Mouse (Mus musculus) left cerebral cortex, postnatal 25 days (tissue): ENCODE measurements around the gene Cebpz. TPM values are rescaled to one million over a fixed set of nuclear protein-coding genes. Genes with fewer than 3 reads are reported as not detected.

ENCODE experiments used
- DNase-seq, 2 experiments: peaks; one replicate each; pipeline ENCODE4 v3.0.0; 2022; ENCODE audit warnings: low spot score in 2 of 2, mixed read lengths in 1 of 2
- intact Hi-C: fragments of 180-260 bp; cut with DNase I; formaldehyde crosslinking; loops from one replicate; pipeline ENCODE4 v1.15.1; 2025
- total RNA-seq, 2 experiments: library from RNA; stranded (reverse); gene quantifications; 2 replicates each; pipeline ENCODE4 v1.2.3; 2021

The Cebpz gene
- 10 to 100 TPM; 30.1 to 31.9 TPM for total RNA-seq

DNA sequence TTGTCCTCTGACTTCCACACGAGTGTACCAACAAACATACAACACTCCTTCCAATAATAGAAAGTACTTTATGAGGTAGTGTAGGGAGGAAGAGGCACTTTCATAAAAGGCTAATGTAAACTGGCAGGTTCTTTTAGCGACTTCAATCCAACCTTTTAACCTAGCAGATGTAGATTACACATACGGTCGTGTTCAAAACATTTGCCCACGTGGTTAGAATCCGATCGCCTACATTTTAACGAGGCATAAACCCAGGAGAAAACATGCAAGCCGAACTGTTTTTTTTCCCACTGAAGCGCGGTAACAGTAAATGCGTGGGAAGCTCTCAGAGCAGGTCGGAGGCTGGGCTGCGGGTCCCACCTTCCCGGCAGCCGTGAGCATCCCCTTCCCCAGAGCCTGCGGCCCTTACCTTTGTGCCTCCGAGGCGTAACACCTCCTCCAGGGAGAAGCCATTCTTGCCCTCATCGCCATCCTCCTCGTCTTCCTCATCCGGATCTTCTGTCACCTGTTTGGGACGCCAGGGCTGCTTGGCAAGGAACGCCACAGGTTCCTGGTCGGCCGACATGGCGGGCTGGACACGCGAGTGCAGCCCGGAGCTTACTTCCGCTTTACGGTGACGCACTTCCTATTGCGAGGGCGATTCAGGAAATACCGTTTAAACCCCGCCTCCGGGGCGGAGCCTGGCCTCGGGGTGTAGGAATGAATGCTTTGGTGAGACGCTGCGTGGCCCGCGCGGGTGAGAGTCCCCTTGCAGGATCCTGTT is at the start of gene Cebpz, which contains the start of gene Ndufaf7:
TSS of gene Cebpz (minus strand) at position 601 of the 763 bp plus-strand sequence.
TSS of gene Ndufaf7 (plus strand) at position 671 of the 763 bp plus-strand sequence.
- DNase-seq, result peak; percentile 95 to 99
- intact Hi-C loops, result loop anchor here (5.0 kb wide), 1 partner anchor 99 kb away; the partner anchor contains the start of genes Gpatch11 and Heatr5b

DNA sequence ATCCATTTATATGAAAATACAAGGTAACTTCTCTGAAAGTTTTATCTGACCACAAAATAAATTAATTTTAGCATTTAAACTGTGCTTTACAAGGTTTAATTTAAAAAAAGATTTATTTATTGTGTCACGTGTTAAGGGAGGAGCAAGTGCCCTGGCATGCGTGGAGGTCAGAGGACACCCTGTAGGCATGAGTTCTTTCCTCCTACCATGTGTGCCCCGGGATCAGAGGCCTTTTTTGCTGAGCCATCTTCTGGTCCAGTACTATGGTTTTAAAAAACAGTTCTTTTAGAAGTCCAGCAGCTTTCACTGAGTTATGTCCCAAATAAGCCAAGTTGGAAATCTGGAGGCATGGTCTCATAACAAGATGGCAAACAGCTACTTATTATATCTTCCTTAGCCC is 46.9 kb upstream of the Cebpz start:
- no peak for DNase-seq

GRCm38 (mm10) chr17:78983166-78983565 is 46.3 kb upstream of the Cebpz start:
- DNase-seq, result no peak
- intact Hi-C loops, result loop anchor here (10.0 kb wide), 1 partner anchor 602 kb away; no protein-coding TSS in a partner anchor

More for the DNA sequence above, 46.9 kb upstream of the Cebpz start:
- intact Hi-C loops, result loop anchor here (10.0 kb wide), 1 partner anchor 601 kb away; no protein-coding TSS in a partner anchor

DNA sequence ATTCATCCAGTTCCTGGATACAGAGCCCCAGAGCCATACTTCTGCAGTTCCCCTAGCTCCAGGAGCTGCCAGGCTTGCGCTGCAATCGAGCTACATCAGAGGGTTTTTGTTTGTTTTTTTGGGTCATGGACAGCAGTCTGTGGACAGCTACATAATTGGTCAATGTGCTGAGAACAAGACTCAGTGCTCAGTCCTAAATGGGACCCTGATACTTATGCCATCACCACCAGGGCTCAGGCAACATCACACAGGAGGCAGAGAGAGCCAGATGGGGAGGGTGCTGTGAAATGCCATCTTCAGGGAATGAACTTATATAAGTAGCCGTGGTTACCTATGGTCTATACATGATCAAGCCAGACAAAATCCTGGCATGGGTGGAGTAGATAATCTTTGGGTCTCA is 31.6 kb upstream of the Cebpz start:
- intact Hi-C loops, result no loop called here
- DNase-seq, result no peak

- DNase-seq, result no peak
- intact Hi-C loops, result no loop called here
Observed at GRCm38 (mm10) chr17:78966092-78966883, 29.4 kb upstream of the Cebpz start.

DNA sequence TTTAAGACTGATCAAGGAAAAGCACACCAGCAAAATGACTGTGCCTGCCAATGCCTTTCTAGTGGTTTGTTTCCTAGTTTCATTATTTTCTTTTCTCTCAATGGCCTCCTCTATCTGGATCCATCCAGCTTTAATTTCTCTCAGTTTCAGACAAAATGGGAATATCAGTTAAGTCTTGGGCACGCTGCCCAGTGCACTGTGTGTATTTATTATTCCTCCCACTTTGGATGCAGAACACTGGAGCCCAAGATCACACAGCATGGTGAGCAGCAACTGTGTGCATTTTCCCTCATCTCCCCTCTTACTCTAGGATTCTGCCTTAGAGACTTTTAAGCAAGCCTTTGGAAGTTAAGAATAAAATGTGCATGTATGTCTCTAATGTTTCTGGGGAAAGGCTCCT is 27.5 kb upstream of the Cebpz start:
- intact Hi-C loops, result no loop called here
- peak in 1 of 2 experiments; percentile 41 for DNase-seq

GRCm38 (mm10) chr17:78959473-78959872 is 22.6 kb upstream of the Cebpz start:
- intact Hi-C loops, result no loop called here
- DNase-seq, result no peak

DNA sequence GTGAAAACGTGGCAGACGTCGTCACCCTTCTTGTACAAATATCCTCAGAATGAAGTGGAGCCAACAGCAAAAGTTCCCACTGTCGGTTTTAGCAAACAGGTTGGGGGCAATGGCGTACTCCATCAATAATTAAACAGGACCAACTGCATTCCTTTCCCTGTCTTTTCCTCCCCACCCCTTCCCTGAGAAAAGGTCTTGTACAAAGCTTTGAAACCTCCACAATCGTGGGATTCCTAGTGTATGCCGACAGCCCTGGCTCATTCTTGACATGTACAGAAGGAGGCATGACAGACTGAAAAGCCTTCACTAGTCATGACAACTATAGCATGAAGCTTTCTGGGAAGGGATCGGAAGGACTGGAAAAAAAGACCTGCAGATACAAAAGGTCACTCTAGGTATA is 16.4 kb upstream of the Cebpz start:
- intact Hi-C loops, result no loop called here
- no peak for DNase-seq

DNA sequence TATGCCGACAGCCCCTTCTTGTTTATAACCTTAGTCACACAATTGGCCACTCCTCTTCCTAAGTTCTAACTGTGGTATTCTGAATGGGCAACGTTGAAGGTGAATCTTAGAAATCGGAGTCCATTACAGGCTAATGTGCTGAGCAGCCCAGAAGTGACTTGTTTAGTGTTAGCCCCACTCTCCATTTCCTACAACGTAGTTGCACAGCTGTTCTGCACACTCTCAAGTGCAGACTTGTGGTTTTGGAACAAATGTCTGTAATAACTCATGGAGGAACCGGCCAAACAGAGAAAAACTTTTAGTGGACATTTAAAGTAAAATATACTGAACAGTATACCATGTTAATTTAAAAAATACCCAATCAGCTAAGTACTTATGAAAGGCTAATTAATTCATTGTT is 15.2 kb upstream of the Cebpz start:
- intact Hi-C loops, result no loop called here
- no peak for DNase-seq

- DNase-seq, result no peak
- intact Hi-C loops, result no loop called here
Observed at GRCm38 (mm10) chr17:78951225-78951624, 14.4 kb upstream of the Cebpz start.

DNA sequence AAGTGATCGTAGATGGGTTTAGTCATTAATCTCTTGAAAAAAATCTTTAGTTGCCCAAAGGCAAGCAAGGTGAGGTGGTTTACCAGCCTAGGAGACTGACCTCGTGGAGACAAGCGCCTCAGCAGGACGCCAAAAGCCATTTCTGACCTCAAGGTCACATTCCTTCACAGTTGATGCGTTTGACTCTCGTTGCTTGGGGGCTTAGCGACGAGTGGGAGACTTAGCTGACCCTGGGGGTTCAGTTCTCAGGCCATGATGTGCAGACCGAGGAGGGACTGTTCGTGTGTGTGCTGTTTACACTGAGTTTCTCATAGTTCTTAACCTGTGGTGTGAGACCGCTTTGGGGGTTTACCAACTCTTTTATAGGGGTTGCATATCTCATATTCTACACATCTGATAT is 5.7 kb upstream of the Cebpz start:
- no peak for DNase-seq

GRCm38 (mm10) chr17:78938927-78939326 is 2.1 kb upstream of the Cebpz start:
- intact Hi-C loops, result loop anchor here (5.0 kb wide), 1 partner anchor 102 kb away; the partner anchor contains the start of genes Gpatch11 and Heatr5b
- no peak for DNase-seq

More for the DNA sequence above, 5.7 kb upstream of the Cebpz start:
- intact Hi-C loops, result loop anchor here (10.0 kb wide), 1 partner anchor 288 kb away; no protein-coding TSS in a partner anchor

DNA sequence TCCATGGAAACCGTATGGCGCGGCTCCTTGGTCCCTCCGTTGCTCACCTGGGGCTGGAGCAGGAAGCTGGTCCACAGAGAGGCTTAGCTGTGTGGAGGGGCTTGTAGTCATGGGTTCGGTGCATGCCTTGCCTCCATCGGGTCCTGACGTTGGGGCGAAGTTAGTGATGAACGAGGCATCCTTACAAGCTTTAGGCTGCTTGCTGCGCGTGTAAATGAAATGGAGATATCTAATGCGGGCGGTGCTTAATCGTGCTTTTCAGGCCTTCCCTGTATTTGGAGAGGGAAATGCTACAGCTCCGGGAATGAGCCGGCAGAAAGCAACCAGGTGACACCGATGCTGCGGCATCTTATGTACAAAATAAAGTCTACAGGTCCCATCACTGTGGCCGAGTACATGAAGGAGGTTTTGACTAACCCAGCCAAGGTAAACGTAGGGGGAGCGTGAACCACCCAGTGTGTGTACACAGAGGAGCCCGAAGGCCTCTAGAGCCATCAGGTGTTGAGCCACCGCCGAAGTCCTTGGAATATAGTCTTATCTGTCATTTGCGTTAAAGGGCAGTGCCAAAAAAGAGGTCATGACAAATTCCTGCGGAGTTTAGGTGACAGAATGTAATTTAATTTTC is 475 bp upstream of the Cebpz start:
- no peak for DNase-seq
- intact Hi-C loops, result loop anchor here (5.0 kb wide), 1 partner anchor 100 kb away; the partner anchor contains the start of genes Gpatch11 and Heatr5b

GRCm38 (mm10) chr17:78935857-78936256 is 1.0 kb downstream of the Cebpz start:
- DNase-seq, result no peak
- intact Hi-C loops, result loop anchor here (5.0 kb wide), 1 partner anchor 99 kb away; the partner anchor contains the start of genes Gpatch11 and Heatr5b

DNA sequence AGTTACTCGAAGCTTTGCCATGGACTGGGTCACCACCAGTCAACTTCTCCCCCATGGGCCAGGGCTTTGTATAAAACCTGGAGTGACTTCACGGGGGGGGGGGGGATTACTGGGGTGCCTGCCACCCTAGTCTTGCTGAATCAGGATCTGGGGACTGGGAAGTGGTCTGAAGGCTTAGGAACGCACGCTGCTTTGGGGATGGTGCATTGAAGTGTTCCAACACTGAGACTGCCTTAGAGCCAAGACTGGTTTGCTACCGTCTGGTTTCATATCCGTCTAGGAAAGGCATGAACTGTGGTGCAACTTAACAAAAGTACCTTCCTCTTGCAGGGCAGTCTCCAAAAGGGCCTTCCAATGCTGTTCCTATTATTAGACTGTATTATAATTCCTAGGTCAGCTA is 19.2 kb downstream of the Cebpz start:
- peak in 1 of 2 experiments; percentile 26 for DNase-seq
- intact Hi-C loops, result no loop called here

GRCm38 (mm10) chr17:78916899-78917298 is 20.0 kb downstream of the Cebpz start:
- intact Hi-C loops, result loop anchor here (1.0 kb wide), 1 partner anchor 82 kb away; the partner anchor contains the start of genes Gpatch11 and Heatr5b
- no peak for DNase-seq

GRCm38 (mm10) chr17:78916369-78916813 is 20.5 kb downstream of the Cebpz start, which contains the start of gene Cebpzos:
Cebpzos (plus strand) TSS chr17:78916500.
- intact Hi-C loops, result loop anchor here (1.0 kb wide), 1 partner anchor 81 kb away; the partner anchor contains the start of genes Gpatch11 and Heatr5b
- DNase-seq, result peak; percentile 86 to 95

- intact Hi-C loops, result loop anchor here (1.0 kb wide), 1 partner anchor 80 kb away; the partner anchor contains the start of genes Gpatch11 and Heatr5b
- DNase-seq, result no peak
Observed at GRCm38 (mm10) chr17:78915772-78916171, 21.1 kb downstream of the Cebpz start.

GRCm38 (mm10) chr17:78913921-78914320 is 22.9 kb downstream of the Cebpz start:
- DNase-seq, result no peak
- intact Hi-C loops, result no loop called here
